Mouse (Mus musculus) CH12.LX (cell line): Measurements from ENCODE around the gene Phospho1. TPM values are rescaled to one million over a fixed set of nuclear protein-coding genes. Genes with fewer than 3 reads are reported as not detected.

Experiments
- DNase-seq: peaks from one replicate; pipeline ENCODE4 v3.0.0-alpha.2; 2013; ENCODE audit errors: extremely low read depth
- H3K27ac ChIP-seq: 2 replicates; pipeline ENCODE4 v1.5.1; 2012; ENCODE audit warnings: low read depth, mild to moderate bottlenecking, control low read depth, moderate library complexity; ENCODE audit not compliant: insufficient read depth
- H3K27me3 ChIP-seq: replicated peaks from 2 replicates; pipeline ENCODE3; 2012; ENCODE audit warnings: inconsistent platforms
- H3K36me3 ChIP-seq, 2 experiments: replicated peaks in 1 of 2; 2 replicates each; pipeline versions ENCODE3 to v1.6.1; 2012; ENCODE audit warnings: inconsistent platforms in 1 of 2, low read length in 1 of 2, mild to moderate bottlenecking in 1 of 2, mixed read lengths in 1 of 2, moderate library complexity in 1 of 2; ENCODE audit not compliant: control insufficient read depth in 1 of 2, insufficient read depth in 1 of 2
- H3K4me1 ChIP-seq, 2 experiments: 2 replicates each; pipeline ENCODE4 v1.6.1; 2012; ENCODE audit warnings: inconsistent platforms in 1 of 2, moderate library complexity in 1 of 2; ENCODE audit not compliant: insufficient read depth in 2 of 2, control insufficient read depth in 1 of 2
- H3K4me2 ChIP-seq: 2 replicates; pipeline ENCODE4 v1.6.1; 2012; ENCODE audit warnings: low read depth, mild to moderate bottlenecking, control low read depth; ENCODE audit not compliant: poor library complexity, insufficient read depth, severe bottlenecking
- H3K4me3 ChIP-seq, 3 experiments: fragments of 150-350 bp in 1 of 3; sonication (generic) in 1 of 3; replicated peaks in 1 of 3; 2 replicates each; pipeline versions ENCODE3 to v1.5.1; 2011 to 2012; ENCODE audit warnings: low read depth in 2 of 3, low read length in 2 of 3, mild to moderate bottlenecking in 2 of 3, moderate library complexity in 2 of 3, control low read depth in 1 of 3, improper control_type of control experiment in 1 of 3, inconsistent platforms in 1 of 3, mixed read lengths in 1 of 3; ENCODE audit not compliant: poor library complexity in 1 of 3
- H3K79me2 ChIP-seq: replicated peaks from 2 replicates; pipeline ENCODE4 v1.6.1; 2012; ENCODE audit warnings: mild to moderate bottlenecking, moderate library complexity; ENCODE audit not compliant: control insufficient read depth, poor library complexity, insufficient read depth, severe bottlenecking; ENCODE audit errors: extremely low read depth
- H3K9ac ChIP-seq: 2 replicates; pipeline ENCODE4 v1.6.1; 2012; ENCODE audit warnings: low read depth, mild to moderate bottlenecking, control low read depth, moderate library complexity; ENCODE audit not compliant: insufficient read depth
- H3K9me3 ChIP-seq: replicated peaks from 2 replicates; pipeline ENCODE3; 2012; ENCODE audit warnings: low read length, inconsistent platforms, mixed read lengths
- BHLHE40 ChIP-seq: IDR thresholded peaks from 2 replicates; pipeline ENCODE4 v1.6.1; 2011; ENCODE audit warnings: mild to moderate bottlenecking, low read depth, low read length, improper control_type of control experiment
- CHD1 ChIP-seq: IDR thresholded peaks from 2 replicates; pipeline ENCODE4 v1.6.1; 2012; ENCODE audit warnings: low read depth, low read length, improper control_type of control experiment, inconsistent platforms
- CTCF ChIP-seq, 2 experiments: IDR thresholded peaks in 1 of 2; conservative IDR thresholded peaks in 1 of 2; 2 replicates each; pipeline ENCODE4 v1.5.1; 2011 to 2012; ENCODE audit warnings: low read depth in 2 of 2, low read length in 2 of 2, improper control_type of control experiment in 1 of 2, inconsistent platforms in 1 of 2, mild to moderate bottlenecking in 1 of 2, moderate library complexity in 1 of 2
- E2F4 ChIP-seq: IDR thresholded peaks from 2 replicates; pipeline ENCODE4 v1.6.1; 2011; ENCODE audit warnings: low read depth, low read length, improper control_type of control experiment; ENCODE audit not compliant: insufficient replicate concordance
- ELF1 ChIP-seq: IDR thresholded peaks from 2 replicates; pipeline ENCODE4 v1.6.1; 2014; ENCODE audit warnings: low read depth, mild to moderate bottlenecking, inconsistent platforms, low read length, improper control_type of control experiment
- EP300 ChIP-seq: IDR thresholded peaks from 2 replicates; pipeline ENCODE4 v1.6.1; 2011; ENCODE audit warnings: low read length, improper control_type of control experiment
- ETS1 ChIP-seq: conservative IDR thresholded peaks from 2 replicates; pipeline ENCODE4 v1.6.1; 2012; ENCODE audit warnings: low read depth, mild to moderate bottlenecking, inconsistent platforms, low read length, improper control_type of control experiment, moderate library complexity
- HCFC1 ChIP-seq: IDR thresholded peaks from 2 replicates; pipeline ENCODE4 v1.6.1; 2012; ENCODE audit warnings: low read depth, mild to moderate bottlenecking, inconsistent platforms, low read length, improper control_type of control experiment
- IRF4 ChIP-seq: IDR thresholded peaks from 2 replicates; pipeline ENCODE4 v1.6.1; 2014; ENCODE audit warnings: low read depth, mild to moderate bottlenecking, inconsistent platforms, low read length, improper control_type of control experiment
- JUN ChIP-seq: IDR thresholded peaks from 2 replicates; pipeline ENCODE4 v1.6.1; 2011; ENCODE audit warnings: low read depth, mild to moderate bottlenecking, low read length, improper control_type of control experiment, moderate library complexity; ENCODE audit not compliant: insufficient read depth
- JUND ChIP-seq: conservative IDR thresholded peaks from 2 replicates; pipeline ENCODE4 v1.6.1; 2011; ENCODE audit warnings: low read depth, low read length, improper control_type of control experiment
- MAFK ChIP-seq: IDR thresholded peaks from 2 replicates; pipeline ENCODE4 v1.6.1; 2011; ENCODE audit warnings: low read length, improper control_type of control experiment; ENCODE audit not compliant: insufficient replicate concordance
- MAX ChIP-seq: IDR thresholded peaks from 2 replicates; pipeline ENCODE4 v1.6.1; 2011; ENCODE audit warnings: low read length, improper control_type of control experiment
- MEF2A ChIP-seq: IDR thresholded peaks from 2 replicates; pipeline ENCODE4 v1.6.1; 2014; ENCODE audit warnings: low read depth, mild to moderate bottlenecking, inconsistent platforms, low read length, improper control_type of control experiment, borderline replicate concordance
- MXI1 ChIP-seq: IDR thresholded peaks from 2 replicates; pipeline ENCODE4 v1.6.1; 2011; ENCODE audit warnings: mild to moderate bottlenecking, low read depth, low read length, improper control_type of control experiment
- MYC ChIP-seq: IDR thresholded peaks from 2 replicates; pipeline ENCODE4 v1.6.1; 2011; ENCODE audit warnings: low read depth, mild to moderate bottlenecking, improper control_type of control experiment, low read length
- NELFE ChIP-seq: IDR thresholded peaks from 2 replicates; pipeline ENCODE4 v1.6.1; 2011; ENCODE audit warnings: low read depth, low read length, improper control_type of control experiment
- PAX5 ChIP-seq: IDR thresholded peaks from 2 replicates; pipeline ENCODE4 v1.6.1; 2012; ENCODE audit warnings: low read length, inconsistent platforms, mixed read lengths
- POLR2A ChIP-seq: IDR thresholded peaks from 2 replicates; pipeline ENCODE4 v1.6.1; 2011; ENCODE audit warnings: low read depth, mild to moderate bottlenecking, improper control_type of control experiment, low read length
- POLR2AphosphoS2 ChIP-seq: IDR thresholded peaks from 2 replicates; pipeline ENCODE4 v1.6.1; 2011; ENCODE audit warnings: low read depth, low read length, improper control_type of control experiment
- RAD21 ChIP-seq: IDR thresholded peaks from 2 replicates; pipeline ENCODE4 v1.6.1; 2011; ENCODE audit warnings: low read depth, mild to moderate bottlenecking, low read length, improper control_type of control experiment, moderate library complexity
- SIN3A ChIP-seq: IDR thresholded peaks from 2 replicates; pipeline ENCODE4 v1.6.1; 2012; ENCODE audit warnings: low read length, improper control_type of control experiment, inconsistent platforms
- SMC3 ChIP-seq: IDR thresholded peaks from 2 replicates; pipeline ENCODE4 v1.6.1; 2011; ENCODE audit warnings: low read depth, low read length, improper control_type of control experiment
- TBP ChIP-seq: conservative IDR thresholded peaks from 2 replicates; pipeline ENCODE4 v1.6.1; 2011; ENCODE audit warnings: low read depth, low read length, improper control_type of control experiment
- TCF12 ChIP-seq: IDR thresholded peaks from 2 replicates; pipeline ENCODE4 v1.6.1; 2014; ENCODE audit warnings: low read depth, mild to moderate bottlenecking, inconsistent platforms, low read length, improper control_type of control experiment
- USF2 ChIP-seq: conservative IDR thresholded peaks from 2 replicates; pipeline ENCODE4 v1.6.1; 2011; ENCODE audit warnings: low read depth, low read length, improper control_type of control experiment
- ZMIZ1 ChIP-seq: IDR thresholded peaks from 2 replicates; pipeline ENCODE4 v1.6.1; 2012; ENCODE audit warnings: low read depth, mild to moderate bottlenecking, inconsistent platforms, low read length, improper control_type of control experiment
- dilution Hi-C: fragments of 300-500 bp; cut with MboI; formaldehyde crosslinking; loops from 2 replicates; pipeline ENCODE4 v1.14.3; 2020; ENCODE audit warnings: low sequenced_read_pairs; ENCODE audit not compliant: extremely low pct_unique_long_range_greater_than_20kb, extremely low pct_ligation_motif_present
- in situ Hi-C: fragments of 300-500 bp; cut with MboI; formaldehyde crosslinking; loops from 3 replicates; pipeline ENCODE4 v1.14.3; 2019; ENCODE audit warnings: low sequenced_read_pairs, low pct_ligation_motif_present, low pct_unique_long_range_greater_than_20kb, mixed read lengths
- polyA plus RNA-seq: library from polyadenylated mRNA; unstranded; fragments of >175 nt; gene quantifications from 2 replicates; pipeline ENCODE4 v1.2.1, GENCODE M21; 2012; ENCODE audit warnings: low read depth; ENCODE audit not compliant: insufficient read length
- total RNA-seq, 2 experiments: library from RNA; depleted of rRNA; stranded (reverse); fragments of 300-350 nt in 1 of 2; fragments of >200 nt in 1 of 2; gene quantifications; 2 replicates each; pipeline ENCODE4 v1.2.3; 2012 to 2014

Phospho1 gene
- total and polyA plus RNA-seq, 3 experiments = 0.97 to 1.3 TPM; not detected in 1

DNA sequence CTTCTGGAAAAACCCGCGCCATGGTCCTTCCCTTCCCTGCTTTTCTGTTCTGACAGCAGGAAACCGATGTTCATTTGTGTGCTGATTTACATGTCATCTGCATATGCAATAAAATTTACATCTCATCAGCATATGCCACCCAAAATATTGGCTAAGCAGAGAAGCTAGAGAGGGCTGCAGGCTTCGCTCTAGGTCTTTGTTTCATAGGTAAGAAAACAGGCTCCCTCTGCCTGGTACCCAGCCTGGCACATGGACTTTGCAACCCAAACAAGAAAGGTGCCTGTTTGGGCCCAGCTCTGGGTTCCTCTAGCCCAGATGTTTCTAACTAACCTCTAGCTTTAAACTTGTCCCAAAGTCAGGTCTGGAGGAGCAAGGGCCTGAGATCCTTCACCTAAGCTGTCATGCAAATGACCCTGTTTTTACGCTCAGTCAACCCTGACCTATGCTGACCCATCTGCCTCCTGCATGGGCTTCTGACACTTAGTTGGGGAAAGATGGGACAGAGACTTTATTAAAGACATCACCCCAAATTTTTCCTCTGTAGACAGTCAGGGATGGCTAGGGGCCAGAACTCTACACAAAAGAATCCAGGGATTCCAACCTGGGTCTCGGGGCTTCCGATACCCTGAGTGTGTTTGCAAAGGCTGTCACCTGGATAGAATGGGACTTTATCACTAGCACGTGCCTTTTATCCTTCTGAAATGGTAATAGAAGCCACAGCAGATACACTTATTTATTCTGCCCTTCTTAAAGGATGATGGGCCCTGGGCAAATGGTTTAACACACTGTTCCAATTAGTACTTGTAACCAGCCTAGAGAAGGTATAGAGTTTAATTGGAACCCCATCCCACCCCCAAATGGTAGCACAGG, 14.9 kb downstream of the Phospho1 start:
- TF ChIP-seq POLR2AphosphoS2 = peak; percentile 41; the same call in 1 of the 2 replicates
- TF ChIP-seq SMC3 = no peak
- TF ChIP-seq TCF12 = peak; percentile 53
- no peak for TF ChIP-seq PAX5
- TF ChIP-seq MAFK = 0 out of 2 replicates have a peak, but pooled peaks have one; percentile 53
- TF ChIP-seq MYC = no peak
- TF ChIP-seq MXI1 = peak; percentile 86; the same call in 1 of the 2 replicates
- TF ChIP-seq RAD21 = no peak
- TF ChIP-seq ELF1 = peak; percentile 3; the same call in 1 of the 2 replicates
- peak; percentile 28; the same call in 1 of the 2 replicates for TF ChIP-seq NELFE
- TF ChIP-seq TBP = peak; percentile 57; the same call in 1 of the 2 replicates
- TF ChIP-seq JUND = no peak
- peak; percentile 22; the same call in 1 of the 2 replicates for TF ChIP-seq MEF2A
- peak; percentile 62; the same call in 1 of the 2 replicates for TF ChIP-seq MAX
- TF ChIP-seq IRF4 = peak; percentile 9; the same call in 1 of the 2 replicates
- peak; percentile 26; the same call in 1 of the 2 replicates for TF ChIP-seq ZMIZ1
- 0 out of 2 replicates have a peak, but pooled peaks have one; percentile 57 for TF ChIP-seq CHD1
- peak; percentile 63 for TF ChIP-seq POLR2A
- peak; percentile 37; the same call in 1 of the 2 replicates for TF ChIP-seq ETS1
- 0 out of 2 replicates have a peak, but pooled peaks have one; percentile 10 for TF ChIP-seq HCFC1
- TF ChIP-seq CTCF (conservative IDR thresholded peaks at IDR 0.05 in 1 of 2, IDR thresholded peaks at IDR 0.05 in 1 of 2; ENCODE audit: low read depth in 2 of 2, low read length in 2 of 2) = no peak
- peak; percentile 38 for TF ChIP-seq EP300
- TF ChIP-seq SIN3A = peak; percentile 84; the same call in 1 of the 2 replicates
- no peak for TF ChIP-seq USF2
- TF ChIP-seq BHLHE40 = peak; percentile 91
- 0 out of 2 replicates have a peak, but pooled peaks have one; percentile 34 for TF ChIP-seq E2F4
- no peak for TF ChIP-seq JUN
- Histone ChIP-seq H3K4me3 (peak overlapping the region; percentile 35 to 98 (median 40)), H3K4me1 (peaks cover 48 to 86% of the 10 kb centered on the region in 2 experiments), H3K4me2 (peak overlapping the region; percentile 82), H3K27me3 (no peaks in the 10 kb centered on the region), H3K79me2 (peaks cover 39% of the 10 kb centered on the region), H3K9ac (peak overlapping the region; percentile 76), H3K36me3 (peaks cover 17 to 24% of the 10 kb centered on the region in 2 experiments), H3K9me3 (no peaks in the 10 kb centered on the region), H3K27ac (peak overlapping the region; percentile 85)
- dilution Hi-C loops = no loop called here
- in situ Hi-C loops = no loop called here
- peak; percentile 89 for DNase-seq
